Mouse (Mus musculus): Measurements from ENCODE around the gene Zswim3. TPM values are rescaled to one million over a fixed set of nuclear protein-coding genes. Genes with fewer than 3 reads are reported as not detected.
A peak's percentile ranks its signal among the peaks of the same experiment; 100 is the strongest.

The Zswim3 gene
- total RNA-seq, 2 experiments from 2014 or later, result 2.5 to 3.1 TPM

- intact Hi-C loops (cut with DNase I), result no loop called here
- no peak for DNase-seq (ENCODE audit: low spot score)
These were observed 59.7 kb downstream of the Zswim3 start for GRCm38 (mm10) chr2:164864593-164864992.

- intact Hi-C loops (cut with DNase I), result no loop called here
- peak; percentile 78 for DNase-seq (ENCODE audit: low spot score)
These were observed 62.0 kb downstream of the Zswim3 start for GRCm38 (mm10) chr2:164866741-164867551.

DNA sequence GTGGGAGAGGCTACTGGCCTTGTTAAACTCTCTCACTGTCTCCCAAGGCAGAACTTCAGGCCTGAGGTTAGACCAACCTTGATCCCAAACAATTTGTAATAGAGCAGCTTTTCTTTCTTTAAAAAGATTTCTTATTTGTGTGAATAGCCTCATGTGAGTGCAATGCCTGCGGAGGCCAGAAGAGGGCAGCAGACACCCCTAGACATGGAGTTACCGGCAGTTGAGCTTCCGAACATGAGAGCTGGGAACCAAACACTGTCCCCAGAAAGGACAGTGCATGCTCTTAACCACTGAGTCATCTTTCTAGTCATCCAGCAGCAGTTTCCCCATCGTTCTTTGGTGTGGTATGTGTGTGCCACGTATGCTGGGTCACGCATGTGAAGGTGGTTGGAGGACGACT is 62.7 kb downstream of the Zswim3 start:
- intact Hi-C loops (cut with DNase I), result no loop called here

DNA sequence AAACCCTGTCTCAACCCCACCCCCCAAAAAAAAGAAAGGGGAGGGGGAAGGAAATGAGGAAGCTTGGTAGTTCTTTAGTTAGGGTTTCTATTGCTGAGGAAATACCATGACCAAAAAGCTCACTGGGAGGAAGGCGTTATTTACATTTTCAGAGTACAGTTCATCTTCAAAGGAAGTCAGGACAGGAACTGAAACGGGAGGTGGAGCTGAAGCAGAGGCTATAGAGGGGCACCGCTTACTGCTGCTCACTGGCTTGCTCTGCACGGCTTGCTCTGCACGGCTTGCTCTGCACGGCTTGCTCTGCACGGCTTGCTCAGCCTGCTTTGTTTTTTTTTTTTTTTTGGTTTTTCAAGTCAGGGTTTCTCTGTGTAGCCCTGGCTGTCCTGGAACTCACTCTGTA is 63.6 kb downstream of the Zswim3 start:
- intact Hi-C loops (cut with DNase I), result loop anchor here (2.0 kb wide), 1 partner anchor 14 kb away; no protein-coding TSS in a partner anchor
- no peak for DNase-seq (ENCODE audit: low spot score)

More for the DNA sequence above, 62.7 kb downstream of the Zswim3 start:
- DNase-seq (ENCODE audit: low spot score), result no peak

Other genes with a start within 250 kb of the Zswim3 start
- under 1 TPM; 0.78 to 0.83 TPM for gene Wfdc2, start 242.7 kb upstream of the Zswim3 start, total RNA-seq (2021)
- gene Spint3, start 231.6 kb upstream of the Zswim3 start, total RNA-seq (2021), result not detected
- under 1 TPM in 1 of 2 experiments, not detected in 1; 0.34 TPM for gene Wfdc6a, start 219.7 kb upstream of the Zswim3 start, total RNA-seq (2021)
- not detected for gene Eppin, start 211.5 kb upstream of the Zswim3 start, total RNA-seq (2021)
- gene Wfdc6b, start 191.6 kb upstream of the Zswim3 start, total RNA-seq (2021), result not detected
- not detected for gene Wfdc8, start 191.5 kb upstream of the Zswim3 start, total RNA-seq (2021)
- gene Wfdc16, start 166.3 kb upstream of the Zswim3 start, total RNA-seq (2021), result not detected
- gene Wfdc10, start 149.1 kb upstream of the Zswim3 start, total RNA-seq (2021), result not detected
- gene Wfdc9, start 148.5 kb upstream of the Zswim3 start, total RNA-seq (2021), result not detected
- not detected for gene Wfdc11, start 131.0 kb upstream of the Zswim3 start, total RNA-seq (2021)
- gene Wfdc13, start 120.0 kb upstream of the Zswim3 start, total RNA-seq (2021), result not detected
- gene Spint4, start 106.6 kb upstream of the Zswim3 start, total RNA-seq (2021), result not detected
- not detected for gene Spint5, start 89.8 kb upstream of the Zswim3 start, total RNA-seq (2021)
- gene Wfdc3, start 59.2 kb upstream of the Zswim3 start, total RNA-seq (2021), result under 1 TPM; 0.28 to 0.29 TPM
- 10 to 100 TPM; 24.4 to 25.8 TPM for gene Dnttip1, start 59.1 kb upstream of the Zswim3 start, total RNA-seq (2021)
- 1 to 10 TPM; 2.4 to 2.9 TPM for gene Ube2c, start 35.2 kb upstream of the Zswim3 start, total RNA-seq (2021)
- not detected for gene Tnnc2, start 25.1 kb upstream of the Zswim3 start, total RNA-seq (2021)
- gene Snx21, start 19.3 kb upstream of the Zswim3 start, total RNA-seq (2021), result 10 to 100 TPM; 24.7 to 27.5 TPM
- 10 to 100 TPM; 10.7 to 12.2 TPM for gene Acot8, start 216 bp upstream of the Zswim3 start, total RNA-seq (2021)
- 1 to 10 TPM; 3.6 to 4.5 TPM for gene Zswim1, start 17.6 kb downstream of the Zswim3 start, total RNA-seq (2021)
- gene Spata25, start 23.4 kb downstream of the Zswim3 start, total RNA-seq (2021), result under 1 TPM; 0.42 to 0.64 TPM
- gene Ctsa, start 27.8 kb downstream of the Zswim3 start, total RNA-seq (2021), result 100 to 1,000 TPM in 1 of 2 experiments, 10 to 100 TPM in 1; 90.9 to 108 TPM
- 10 to 100 TPM; 39.9 to 44.6 TPM for gene Neurl2, start 28.4 kb downstream of the Zswim3 start, total RNA-seq (2021)
- gene Pltp, start 52.6 kb downstream of the Zswim3 start, total RNA-seq (2021), result 10 to 100 TPM; 35.9 to 37.5 TPM
- gene Pcif1, start 74.2 kb downstream of the Zswim3 start, total RNA-seq (2021), result 10 to 100 TPM; 27.5 to 34.6 TPM
- gene Zfp335, start 106.7 kb downstream of the Zswim3 start, total RNA-seq (2021), result 1 to 10 TPM; 8.6 to 9.2 TPM
- under 1 TPM; 0.55 to 0.61 TPM for gene Mmp9, start 135.7 kb downstream of the Zswim3 start, total RNA-seq (2021)
- gene Slc12a5, start 155.7 kb downstream of the Zswim3 start, total RNA-seq (2021), result under 1 TPM; 0.65 to 0.81 TPM
- gene Ncoa5, start 229.8 kb downstream of the Zswim3 start, total RNA-seq (2021), result 10 to 100 TPM; 19.1 to 19.5 TPM